Mouse (Mus musculus): ENCODE data around the gene Dusp22. TPM values are rescaled to one million over a fixed set of nuclear protein-coding genes. Genes with fewer than 3 reads are reported as not detected.

The Dusp22 gene
- polyA plus RNA-seq, 1 experiment from 2014 or later, result 21.2 TPM

GRCm38 (mm10) chr13:30747504-30747903 lies 87.7 kb downstream of the Dusp22 start:
- Histone ChIP-seq H3K4me1 (peaks cover 22% of the 10 kb centered on the region), H3K4me3 (no peak overlapping the region), H3K27me3 (replicated peaks) (peaks cover 51% of the 10 kb centered on the region), H3K27ac (no peak overlapping the region), H3K9me3 (no peaks in the 10 kb centered on the region), H3K4me2 (replicated peaks) (no peak overlapping the region), H3K9ac (no peak overlapping the region), H3K36me3 (no peaks in the 10 kb centered on the region)
- no peak for ATAC-seq (ENCODE audit: low FRiP score, low read depth)
- 79% methylated on average over 11 of the region's 11 CpGs for WGBS

- Histone ChIP-seq H3K4me1 (peaks cover 22% of the 10 kb centered on the region), H3K4me2 (replicated peaks) (no peak overlapping the region), H3K9me3 (no peaks in the 10 kb centered on the region), H3K27me3 (replicated peaks) (peaks cover 59% of the 10 kb centered on the region), H3K36me3 (no peaks in the 10 kb centered on the region), H3K27ac (no peak overlapping the region), H3K9ac (no peak overlapping the region), H3K4me3 (no peak overlapping the region)
- ATAC-seq (ENCODE audit: low FRiP score, low read depth), result no peak
- WGBS, result 57% methylated on average over 11 of the region's 11 CpGs
Measured at GRCm38 (mm10) chr13:30748321-30748720, 88.5 kb downstream of the Dusp22 start.

GRCm38 (mm10) chr13:30749021-30749556 lies 89.3 kb downstream of the Dusp22 start, which contains the start of gene Irf4:
Irf4 (plus strand) TSS chr13:30749226.
- Histone ChIP-seq H3K4me1 (peaks cover 22% of the 10 kb centered on the region), H3K4me2 (replicated peaks) (peak within 1 kb of the TSS; percentile 65), H3K36me3 (no peaks in the 10 kb centered on the region), H3K27ac (no peak within 1 kb of the TSS), H3K9ac (no peak within 1 kb of the TSS), H3K27me3 (replicated peaks) (peaks cover 62% of the 10 kb centered on the region), H3K4me3 (peak within 1 kb of the TSS; percentile 32), H3K9me3 (no peaks in the 10 kb centered on the region)
- under 1% methylated on average over 21 of the region's 21 CpGs for WGBS
- peak; percentile 82 for ATAC-seq (ENCODE audit: low FRiP score, low read depth)

GRCm38 (mm10) chr13:30749557-30750141 lies 89.8 kb downstream of the Dusp22 start:
- Histone ChIP-seq H3K4me1 (peaks cover 22% of the 10 kb centered on the region), H3K9me3 (no peaks in the 10 kb centered on the region), H3K4me3 (peak overlapping the region; percentile 32), H3K27me3 (replicated peaks) (peaks cover 62% of the 10 kb centered on the region), H3K36me3 (no peaks in the 10 kb centered on the region), H3K4me2 (replicated peaks) (peak overlapping the region; percentile 65), H3K27ac (no peak overlapping the region), H3K9ac (no peak overlapping the region)
- no peak for ATAC-seq (ENCODE audit: low FRiP score, low read depth)
- 2% methylated on average over 11 of the region's 11 CpGs for WGBS

- Histone ChIP-seq H3K9ac (no peak overlapping the region), H3K27me3 (replicated peaks) (peaks cover 62% of the 10 kb centered on the region), H3K9me3 (no peaks in the 10 kb centered on the region), H3K4me1 (peaks cover 22% of the 10 kb centered on the region), H3K36me3 (no peaks in the 10 kb centered on the region), H3K27ac (no peak overlapping the region), H3K4me2 (replicated peaks) (peak overlapping the region; percentile 65), H3K4me3 (peak overlapping the region; percentile 18)
- no peak for ATAC-seq (ENCODE audit: low FRiP score, low read depth)
- WGBS, result 3% methylated on average over 33 of the region's 33 CpGs
Measured at GRCm38 (mm10) chr13:30750461-30751303, 90.9 kb downstream of the Dusp22 start.

- peaks cover 62% of the 10 kb centered on the region for H3K27me3 ChIP-seq (replicated peaks)
- no peaks in the 10 kb centered on the region for H3K36me3 ChIP-seq
- peaks cover 22% of the 10 kb centered on the region for H3K4me1 ChIP-seq
- no peak overlapping the region for H3K4me2 ChIP-seq (replicated peaks)
- WGBS, result 32% methylated on average over 6 of the region's 6 CpGs
- H3K4me3 ChIP-seq, result no peak overlapping the region
- no peak overlapping the region for H3K9ac ChIP-seq
- no peak for ATAC-seq (ENCODE audit: low FRiP score, low read depth)
- no peaks in the 10 kb centered on the region for H3K9me3 ChIP-seq
- H3K27ac ChIP-seq, result no peak overlapping the region
Measured at GRCm38 (mm10) chr13:30751304-30751580, 91.4 kb downstream of the Dusp22 start.

GRCm38 (mm10) chr13:30752581-30753187 lies 92.9 kb downstream of the Dusp22 start:
- peaks cover 22% of the 10 kb centered on the region for H3K4me1 ChIP-seq
- H3K27me3 ChIP-seq (replicated peaks), result peaks cover 56% of the 10 kb centered on the region
- no peak overlapping the region for H3K27ac ChIP-seq
- no peak overlapping the region for H3K4me3 ChIP-seq
- H3K36me3 ChIP-seq, result no peaks in the 10 kb centered on the region
- WGBS, result 84% methylated on average over 4 of the region's 4 CpGs
- no peak overlapping the region for H3K4me2 ChIP-seq (replicated peaks)
- no peak for ATAC-seq (ENCODE audit: low FRiP score, low read depth)
- no peaks in the 10 kb centered on the region for H3K9me3 ChIP-seq
- no peak overlapping the region for H3K9ac ChIP-seq

GRCm38 (mm10) chr13:30753441-30753840 lies 93.6 kb downstream of the Dusp22 start:
- peaks cover 50% of the 10 kb centered on the region for H3K27me3 ChIP-seq (replicated peaks)
- WGBS, result 84% methylated on average over 3 of the region's 3 CpGs
- no peaks in the 10 kb centered on the region for H3K9me3 ChIP-seq
- H3K4me3 ChIP-seq, result no peak overlapping the region
- peaks cover 22% of the 10 kb centered on the region for H3K4me1 ChIP-seq
- H3K9ac ChIP-seq, result no peak overlapping the region
- H3K36me3 ChIP-seq, result no peaks in the 10 kb centered on the region
- ATAC-seq (ENCODE audit: low FRiP score, low read depth), result no peak
- H3K4me2 ChIP-seq (replicated peaks), result no peak overlapping the region
- H3K27ac ChIP-seq, result no peak overlapping the region

GRCm38 (mm10) chr13:30754066-30754465 lies 94.3 kb downstream of the Dusp22 start:
- H3K27me3 ChIP-seq (replicated peaks), result peaks cover 44% of the 10 kb centered on the region
- no peak overlapping the region for H3K27ac ChIP-seq
- no peak overlapping the region for H3K4me2 ChIP-seq (replicated peaks)
- no peak overlapping the region for H3K9ac ChIP-seq
- no peak overlapping the region for H3K4me3 ChIP-seq
- 89% methylated on average over 4 of the region's 4 CpGs for WGBS
- no peaks in the 10 kb centered on the region for H3K36me3 ChIP-seq
- H3K4me1 ChIP-seq, result peaks cover 18% of the 10 kb centered on the region
- ATAC-seq (ENCODE audit: low FRiP score, low read depth), result no peak
- H3K9me3 ChIP-seq, result no peaks in the 10 kb centered on the region

GRCm38 (mm10) chr13:30754825-30755476 lies 95.2 kb downstream of the Dusp22 start:
- Histone ChIP-seq H3K9ac (no peak overlapping the region), H3K9me3 (no peaks in the 10 kb centered on the region), H3K36me3 (no peaks in the 10 kb centered on the region), H3K4me3 (no peak overlapping the region), H3K27ac (no peak overlapping the region), H3K4me1 (peaks cover 9% of the 10 kb centered on the region), H3K27me3 (replicated peaks) (peaks cover 35% of the 10 kb centered on the region), H3K4me2 (replicated peaks) (no peak overlapping the region)
- no peak for ATAC-seq (ENCODE audit: low FRiP score, low read depth)
- WGBS, result 86% methylated on average over 10 of the region's 10 CpGs

GRCm38 (mm10) chr13:30755577-30755976 lies 95.8 kb downstream of the Dusp22 start:
- no peak overlapping the region for H3K4me2 ChIP-seq (replicated peaks)
- no peak overlapping the region for H3K4me3 ChIP-seq
- H3K9me3 ChIP-seq, result no peaks in the 10 kb centered on the region
- no peak overlapping the region for H3K9ac ChIP-seq
- H3K4me1 ChIP-seq, result peaks cover 4% of the 10 kb centered on the region
- no peak for ATAC-seq (ENCODE audit: low FRiP score, low read depth)
- WGBS, result 82% methylated on average over 3 of the region's 3 CpGs
- H3K27me3 ChIP-seq (replicated peaks), result peaks cover 30% of the 10 kb centered on the region
- H3K36me3 ChIP-seq, result no peaks in the 10 kb centered on the region
- no peak overlapping the region for H3K27ac ChIP-seq

Measured in neural tube, embryonic 12.5 days (tissue).